Mouse (Mus musculus) midbrain, embryonic 14.5 days (tissue): ENCODE results near the gene Cadm3. TPM values are rescaled to one million over a fixed set of nuclear protein-coding genes. Genes with fewer than 3 reads are reported as not detected.

Experiments used
- polyA plus RNA-seq: library from polyadenylated mRNA; unstranded; fragments of >200 nt; fragmentation: Nextera tagmentation; extraction: Ambion mirVana; gene quantifications from 2 replicates; pipeline ENCODE4 v1.2.1, GENCODE M21; 2014

Gene Cadm3
- polyA plus RNA-seq, 1 experiment from 2014 or later, result 125 TPM

Other genes with a start within 250 kb of the Cadm3 start
- not detected in 2 replicates for gene Olfr1408, start 230.3 kb downstream of the Cadm3 start, polyA plus RNA-seq
- not detected in 2 replicates for gene Olfr1406, start 177.1 kb downstream of the Cadm3 start, polyA plus RNA-seq
- not detected in 2 replicates for gene Olfr218, start 169.9 kb downstream of the Cadm3 start, polyA plus RNA-seq
- gene Olfr1404, start 155.3 kb downstream of the Cadm3 start, polyA plus RNA-seq, result not detected in 2 replicates
- gene Fcer1a, start 140.5 kb downstream of the Cadm3 start, polyA plus RNA-seq, result not detected in 2 replicates
- not detected in 2 replicates for gene Olfr418, start 101.7 kb downstream of the Cadm3 start, polyA plus RNA-seq
- not detected in 2 replicates for gene Mptx2, start 89.9 kb downstream of the Cadm3 start, polyA plus RNA-seq
- gene Ackr1, start 33.9 kb downstream of the Cadm3 start, polyA plus RNA-seq, result 23.9 and 31.0 TPM in 2 replicates
- gene Aim2, start 16.8 kb downstream of the Cadm3 start, polyA plus RNA-seq, result 0.84 and 2.4 TPM in 2 replicates
- gene Ifi206, start 123.3 kb upstream of the Cadm3 start, polyA plus RNA-seq, result 0.21 TPM in 1 of 2 replicates, not detected in the other
- not detected in 2 replicates for gene Ifi214, start 168.3 kb upstream of the Cadm3 start, polyA plus RNA-seq
- gene Ifi213, start 231.6 kb upstream of the Cadm3 start, polyA plus RNA-seq, result 0.64 TPM in 1 of 2 replicates, not detected in the other